Mouse (Mus musculus) layer of hippocampus, adult 18-20 months (tissue): ENCODE data around the gene Fam53b. TPM values are rescaled to one million over a fixed set of nuclear protein-coding genes. Genes with fewer than 3 reads are reported as not detected.

Experiments used
- DNase-seq, 2 experiments: peaks; one replicate each; pipeline ENCODE4 v3.0.0; 2022; ENCODE audit warnings: low spot score in 2 of 2
- total RNA-seq, 2 experiments: library from RNA; stranded (reverse); gene quantifications; 2 replicates each; pipeline ENCODE4 v1.2.3; 2021

The Fam53b gene
- total RNA-seq, 2 experiments from 2014 or later: 50.6 to 51.7 TPM

DNA sequence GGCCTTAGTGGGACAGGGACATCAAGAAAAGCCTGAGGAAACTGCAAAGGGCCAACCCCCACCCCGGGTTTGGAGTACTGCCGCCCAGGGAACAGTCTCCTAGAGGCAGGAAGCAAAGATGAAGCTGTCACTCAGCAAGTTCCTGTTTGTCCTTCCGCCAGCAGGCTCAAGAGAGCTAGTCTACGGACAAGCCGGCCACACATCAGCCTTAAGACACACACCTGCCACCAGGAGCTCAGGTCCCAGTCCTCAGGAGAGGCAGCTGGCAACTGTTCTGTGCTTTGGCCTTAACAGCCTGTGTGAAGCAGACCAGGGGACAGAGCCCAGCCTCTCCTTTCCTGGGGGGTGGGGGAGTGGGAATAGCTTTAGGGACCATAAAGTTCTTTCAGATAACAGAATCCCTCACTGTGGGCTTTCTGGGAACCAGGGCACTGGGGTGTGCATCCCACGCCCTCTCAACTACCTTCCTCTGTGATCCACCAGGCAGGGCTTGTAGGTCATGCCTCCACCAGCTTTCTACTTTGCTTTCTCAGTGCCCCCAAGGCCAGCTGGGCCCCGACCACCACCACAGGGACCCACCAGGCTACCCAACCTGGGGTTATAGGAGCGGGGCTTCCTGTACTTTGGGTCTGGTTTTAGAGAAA lies 100.1 kb downstream of the Fam53b start:
- DNase-seq: no peak

DNA sequence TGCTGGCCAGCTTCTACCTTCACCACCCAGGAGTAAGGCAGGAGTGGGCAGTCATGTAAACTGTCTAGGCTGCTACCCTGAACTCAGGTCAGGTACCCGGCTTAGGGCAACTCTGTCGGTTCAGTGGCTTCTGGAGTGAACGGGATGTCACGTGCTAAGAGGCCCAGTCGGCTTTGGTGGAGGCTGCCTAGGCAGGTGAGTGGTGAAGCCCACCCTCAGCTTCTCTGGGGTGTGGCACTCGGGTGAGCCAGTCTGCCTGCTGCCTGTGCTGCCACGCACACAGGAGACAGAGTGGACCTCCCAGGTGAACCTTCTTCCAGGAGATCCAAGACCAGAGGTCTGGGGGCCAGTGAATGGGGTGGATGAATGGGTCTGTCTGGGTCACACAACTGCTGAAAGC lies 100.7 kb downstream of the Fam53b start:
- DNase-seq: no peak

DNA sequence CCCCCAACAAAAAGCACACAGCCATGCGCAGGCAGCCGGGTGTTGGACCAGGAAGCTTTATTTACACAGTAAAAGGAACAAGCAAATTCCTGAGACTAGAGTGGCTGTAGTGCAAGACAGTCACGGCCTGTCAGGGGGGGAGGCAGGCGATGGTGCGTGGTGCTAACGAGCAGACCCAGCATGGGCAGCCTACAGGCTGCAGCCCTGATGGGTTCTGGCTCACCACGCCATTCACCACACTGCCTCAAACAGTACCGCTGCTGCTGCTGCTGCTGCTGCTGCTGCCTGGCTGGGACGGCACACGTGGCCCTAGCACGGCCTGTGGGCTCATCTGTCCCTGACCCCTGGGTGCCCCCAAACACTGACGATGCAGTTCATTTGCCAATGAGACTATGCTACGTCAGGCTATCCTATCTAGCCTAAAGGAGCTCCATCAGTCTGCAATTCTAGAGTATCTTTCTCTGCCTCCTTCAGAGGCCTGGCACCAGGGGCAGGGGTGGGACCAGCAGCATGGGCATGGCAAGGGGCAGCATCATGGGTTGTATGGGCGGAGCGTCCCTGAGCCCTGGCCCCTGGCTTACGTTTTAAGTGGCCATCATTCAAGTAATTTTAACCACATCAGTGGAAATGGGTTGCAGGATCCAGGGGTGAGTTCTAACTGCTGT lies 101.5 kb downstream of the Fam53b start:
- DNase-seq: no peak

DNA sequence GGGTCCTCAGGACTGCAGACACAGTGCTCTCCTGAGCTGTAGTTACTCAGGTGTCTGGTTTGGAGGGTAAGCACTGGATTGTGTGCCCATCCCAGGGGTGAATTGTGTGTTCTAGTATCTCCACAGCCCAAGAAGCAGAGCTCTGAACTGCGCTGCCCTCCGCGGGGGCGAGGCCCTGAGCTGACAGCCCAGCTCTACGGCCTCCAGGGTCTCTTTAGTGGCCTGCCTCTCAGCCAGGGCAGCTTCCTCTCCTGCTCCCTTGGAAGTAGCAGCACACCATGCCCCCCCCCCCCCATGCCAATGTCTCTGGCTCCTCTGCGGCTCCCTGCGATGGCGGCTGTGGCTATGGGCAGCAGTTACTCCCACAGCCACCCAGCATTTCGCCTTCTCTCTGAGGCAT lies 102.1 kb downstream of the Fam53b start:
- DNase-seq: no peak

DNA sequence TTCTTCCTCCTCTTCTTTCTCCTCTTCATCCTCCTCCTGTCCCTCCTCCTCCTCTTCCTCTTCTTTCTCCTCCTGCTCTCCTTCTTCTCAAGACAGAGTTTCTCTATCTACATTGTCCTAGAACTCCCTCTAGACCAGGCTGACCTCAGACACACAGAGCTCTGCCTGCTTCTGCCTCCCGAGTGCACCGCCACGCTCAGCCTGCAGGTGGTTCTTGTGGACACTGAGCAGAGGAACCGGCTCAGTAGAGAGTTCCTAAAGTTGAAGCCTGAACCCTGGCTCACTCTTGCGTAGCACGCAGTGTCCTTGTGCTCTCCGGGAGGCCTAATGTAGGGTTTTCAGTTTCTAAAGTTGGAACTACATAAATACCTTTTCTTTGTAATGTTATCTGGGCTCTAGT lies 108.6 kb downstream of the Fam53b start:
- no peak for DNase-seq

DNA sequence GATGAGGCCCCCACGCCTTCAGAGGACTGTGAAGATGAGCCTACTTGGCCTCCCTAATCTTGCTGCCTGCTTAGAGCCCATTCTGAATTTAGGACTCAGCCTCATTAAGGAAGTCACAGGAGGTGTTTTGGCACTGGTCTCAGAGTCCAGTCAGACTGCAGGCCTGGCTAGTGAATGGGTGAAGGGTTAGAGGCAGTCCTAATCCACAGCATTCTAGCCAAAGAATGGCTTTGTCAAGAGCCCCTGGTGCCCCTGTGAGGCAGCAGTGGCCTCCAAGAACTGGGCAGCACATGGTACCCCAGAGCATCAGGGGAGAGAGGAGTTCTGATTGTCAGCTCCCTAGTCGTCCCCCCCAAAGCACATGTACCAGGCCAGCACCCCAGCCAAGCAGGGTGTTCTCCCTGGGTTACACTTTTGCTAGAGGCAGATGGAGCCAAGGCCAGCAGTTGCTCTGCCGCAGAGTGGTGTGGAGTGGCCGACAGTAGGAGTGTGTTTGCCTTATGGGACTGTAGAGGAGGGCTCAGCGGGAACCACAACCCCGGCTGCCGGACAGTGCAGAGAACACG lies 109.3 kb downstream of the Fam53b start:
- no peak for DNase-seq

DNA sequence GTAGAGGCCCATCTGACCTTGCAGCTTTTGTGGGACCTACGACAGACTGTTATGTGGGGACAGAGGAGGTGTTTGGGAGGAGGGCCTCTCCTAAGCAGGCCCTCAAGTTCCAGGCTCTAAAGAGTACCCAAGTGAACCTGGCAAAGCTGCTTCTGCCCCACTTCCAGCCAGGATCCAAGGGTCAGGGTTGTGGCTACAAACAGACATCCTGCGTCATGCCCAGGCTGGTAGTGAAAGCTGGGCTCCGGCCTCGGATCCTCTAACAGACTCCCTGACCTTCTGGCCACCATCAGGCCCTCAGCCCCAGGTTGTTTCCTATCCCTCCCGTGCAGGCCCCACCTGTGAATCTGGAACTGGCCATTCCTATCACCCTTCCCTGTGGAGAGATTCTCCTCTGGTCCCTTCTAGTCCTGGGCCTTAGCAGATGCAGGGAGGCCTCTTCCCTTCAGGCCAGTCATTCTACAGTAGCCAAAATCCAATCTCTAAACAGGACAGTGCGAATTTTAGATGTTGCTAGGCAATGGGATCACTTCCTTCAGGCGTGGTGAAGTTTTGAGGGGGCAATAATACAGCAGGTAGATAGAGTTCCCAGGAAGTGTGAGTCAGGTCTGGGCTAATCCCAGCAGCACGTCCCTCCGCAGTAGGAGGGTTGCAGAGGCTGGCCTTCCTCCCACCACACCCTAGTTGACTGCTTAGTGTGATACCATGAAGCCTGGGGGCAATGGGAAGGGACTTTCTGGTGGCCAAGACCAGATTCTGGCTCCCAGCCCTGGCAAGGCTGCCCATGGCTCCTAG lies 110.0 kb downstream of the Fam53b start:
- DNase-seq: no peak

DNA sequence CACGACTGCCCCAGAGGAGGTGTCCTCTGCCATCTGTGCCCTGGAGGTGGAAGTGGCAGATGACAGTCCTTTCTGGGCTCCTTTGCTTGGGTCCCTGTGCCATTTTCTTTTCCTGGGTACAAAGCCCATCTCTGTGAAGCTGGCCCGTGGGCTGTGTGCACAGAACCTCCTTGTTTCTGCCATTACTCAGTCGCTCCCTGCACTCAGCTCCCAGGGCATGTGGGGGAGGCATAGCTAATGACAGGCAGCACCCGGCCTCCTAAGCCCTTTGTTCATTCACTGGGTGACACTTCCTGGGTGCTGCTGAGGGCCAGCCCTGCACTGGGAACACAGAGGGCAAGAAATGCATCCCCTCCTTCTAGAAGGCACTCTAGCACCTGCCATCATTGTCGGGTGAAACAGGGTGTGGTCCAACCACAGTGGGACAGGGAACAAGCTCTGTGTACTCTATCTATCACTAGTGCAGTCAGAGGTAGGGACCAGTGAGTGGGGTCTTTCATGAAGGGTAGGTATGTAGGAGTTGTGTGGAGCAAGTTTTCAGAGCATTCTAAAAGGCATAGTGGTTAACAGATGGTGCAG lies 111.1 kb downstream of the Fam53b start:
- peak in 1 of 2 experiments; percentile 58 for DNase-seq

DNA sequence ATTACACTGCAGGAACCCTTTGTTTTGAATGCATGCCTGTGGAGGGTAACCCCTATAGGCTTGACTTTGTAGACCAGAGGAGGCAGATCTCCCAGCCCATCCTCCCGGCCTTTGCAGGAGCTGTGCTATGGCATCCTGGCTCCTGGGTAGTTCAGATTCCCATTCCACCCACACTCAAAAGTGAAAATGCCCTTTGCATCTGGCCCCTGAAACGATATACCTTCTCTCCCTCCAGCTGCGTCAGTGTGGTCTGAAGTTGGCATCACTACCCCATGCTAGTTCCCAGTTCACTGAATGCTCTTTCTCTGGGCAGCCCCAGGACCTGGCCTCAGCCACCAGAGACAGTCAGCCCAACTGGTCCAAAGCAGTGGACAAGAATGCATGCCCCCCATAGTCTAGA lies 111.7 kb downstream of the Fam53b start:
- DNase-seq: no peak

DNA sequence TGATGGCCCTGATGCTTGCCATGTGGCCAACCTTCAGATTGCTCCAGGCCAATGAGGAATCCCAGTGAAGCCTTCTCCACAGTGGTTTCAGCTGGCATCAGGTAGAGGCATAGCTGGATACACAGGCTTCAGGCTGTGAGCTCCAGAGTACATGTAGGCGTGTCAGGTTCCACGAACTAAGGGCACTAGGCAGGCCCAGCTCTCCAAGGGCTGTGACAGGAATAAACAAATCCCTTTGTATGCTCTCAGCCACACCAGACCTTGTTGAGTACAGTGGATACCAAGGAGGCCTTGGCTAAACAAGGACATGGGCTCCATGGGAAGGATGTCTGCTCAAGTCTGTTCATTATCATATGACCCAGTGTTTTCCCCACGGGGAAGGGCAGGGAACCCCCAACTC lies 112.3 kb downstream of the Fam53b start:
- no peak for DNase-seq

DNA sequence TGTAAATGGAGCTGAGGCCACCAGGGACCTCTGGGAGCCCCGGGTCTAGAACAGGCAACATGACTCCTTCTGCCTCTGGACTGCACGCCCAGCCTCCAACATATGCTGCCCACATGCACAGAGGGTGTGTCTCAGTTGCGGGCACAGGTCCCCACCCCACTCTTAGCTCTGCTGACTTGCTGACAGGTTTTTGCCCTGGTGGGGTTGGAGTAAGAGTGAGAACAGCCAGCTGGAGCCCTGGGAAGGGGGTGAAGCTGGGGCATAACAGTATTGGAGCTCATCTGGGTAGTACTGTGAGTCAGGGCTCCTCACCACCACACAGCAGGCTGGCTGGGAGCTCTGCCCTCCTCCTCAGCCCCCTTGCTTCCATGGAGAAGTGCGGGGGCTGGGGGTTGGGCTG lies 113.6 kb downstream of the Fam53b start:
- DNase-seq: no peak

DNA sequence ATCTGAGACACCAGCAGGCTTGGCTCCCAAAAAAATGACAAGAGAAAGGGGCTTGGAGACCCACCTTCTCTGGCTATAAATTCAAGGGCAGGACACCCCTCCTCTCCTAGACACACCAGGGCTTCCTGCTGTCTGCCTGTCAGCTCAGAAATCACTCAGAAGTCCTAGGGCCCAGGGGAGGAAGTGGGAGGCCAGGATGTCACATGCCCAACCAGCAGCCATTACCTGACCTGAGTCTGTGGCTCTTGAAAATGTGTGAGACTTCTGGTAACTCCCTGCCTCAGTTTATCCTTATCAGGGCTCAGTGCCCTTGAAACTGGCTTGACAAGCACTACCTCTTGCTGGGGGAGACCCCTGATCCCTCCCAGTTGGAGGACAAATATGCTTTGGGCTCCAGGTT lies 114.0 kb downstream of the Fam53b start:
- no peak for DNase-seq

DNA sequence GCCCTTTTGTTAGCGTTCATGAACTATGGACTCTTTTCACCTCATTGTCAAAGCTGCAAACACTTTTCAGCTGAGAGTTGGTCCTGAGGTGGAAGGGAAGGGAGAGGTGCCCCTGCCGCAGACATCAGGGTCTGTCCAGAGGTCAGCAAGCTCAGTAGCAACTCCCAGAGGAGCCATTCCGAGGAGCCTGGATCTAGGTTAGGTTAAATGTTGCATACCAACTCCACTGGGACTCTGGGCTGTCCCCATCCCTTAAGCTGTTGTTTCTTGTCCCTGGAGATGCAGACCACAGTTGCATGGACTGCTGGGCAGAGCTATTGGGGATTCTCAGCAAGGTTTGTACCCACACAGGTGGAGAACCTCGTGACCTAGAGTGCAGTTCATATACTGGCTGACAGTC lies 114.5 kb downstream of the Fam53b start:
- no peak for DNase-seq

DNA sequence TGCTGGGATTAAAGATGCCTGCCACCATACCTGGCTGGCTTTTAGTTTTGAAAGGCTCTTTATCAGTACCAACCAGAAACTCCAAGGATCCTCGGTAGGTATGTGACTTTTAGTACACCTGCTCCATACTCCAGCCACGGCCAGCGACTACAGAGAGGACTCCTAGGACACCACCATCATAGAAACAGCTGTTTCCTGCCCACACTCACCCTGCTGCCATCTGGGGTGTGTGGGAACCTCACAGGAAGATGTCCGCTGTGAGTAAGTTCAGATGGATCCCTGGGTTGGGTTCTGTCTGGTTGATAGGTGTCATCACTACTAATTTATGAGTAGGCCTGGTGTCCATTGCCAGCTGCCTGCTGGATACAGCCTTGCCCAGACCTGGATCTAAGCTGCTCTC lies 114.9 kb downstream of the Fam53b start:
- no peak for DNase-seq

DNA sequence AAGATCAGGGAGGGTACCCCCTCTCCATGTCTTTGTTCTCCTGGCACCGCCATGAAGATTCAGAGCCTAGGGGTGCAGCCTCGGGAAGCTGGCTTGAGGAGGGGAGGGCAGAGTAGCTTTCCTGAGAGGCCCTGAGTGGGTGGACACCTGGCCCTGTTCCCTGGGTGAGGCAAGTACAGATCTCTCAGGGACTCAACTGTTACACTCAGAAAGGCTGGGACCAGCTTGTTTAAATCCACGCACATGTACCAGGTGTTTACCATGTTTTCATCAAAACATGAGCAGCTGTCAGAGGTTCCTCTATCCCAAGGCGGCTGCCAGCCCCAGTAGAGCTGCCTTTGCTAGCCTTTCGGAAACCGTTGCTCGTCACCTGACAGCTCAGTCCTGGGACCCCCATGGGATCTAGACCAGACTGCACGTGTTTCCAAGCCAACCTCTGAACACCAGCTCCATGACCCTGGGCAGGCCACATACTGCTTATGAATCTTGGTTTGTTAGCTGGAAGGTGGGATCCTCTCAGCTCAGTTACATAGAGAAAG lies 116.4 kb downstream of the Fam53b start:
- DNase-seq: no peak

DNA sequence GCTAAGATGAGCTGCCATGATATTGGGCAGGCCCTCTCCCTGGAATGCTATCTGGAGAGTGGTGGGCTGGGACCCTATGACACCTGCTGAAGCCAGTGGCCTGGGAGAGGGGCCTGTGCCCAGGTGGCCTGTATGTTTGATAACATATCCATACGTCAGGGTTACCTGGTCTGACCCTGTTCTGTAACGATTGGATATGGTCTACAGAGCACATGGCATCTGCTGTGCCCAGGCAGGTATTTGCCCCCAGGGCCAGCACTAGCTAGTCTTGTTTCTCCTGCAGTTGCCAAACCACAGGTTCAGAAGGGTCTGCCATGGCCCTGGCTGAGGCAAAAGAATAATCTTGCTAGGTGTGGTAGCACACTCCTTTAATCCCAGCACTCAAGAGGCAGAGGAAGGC lies 120.1 kb downstream of the Fam53b start:
- DNase-seq: no peak

DNA sequence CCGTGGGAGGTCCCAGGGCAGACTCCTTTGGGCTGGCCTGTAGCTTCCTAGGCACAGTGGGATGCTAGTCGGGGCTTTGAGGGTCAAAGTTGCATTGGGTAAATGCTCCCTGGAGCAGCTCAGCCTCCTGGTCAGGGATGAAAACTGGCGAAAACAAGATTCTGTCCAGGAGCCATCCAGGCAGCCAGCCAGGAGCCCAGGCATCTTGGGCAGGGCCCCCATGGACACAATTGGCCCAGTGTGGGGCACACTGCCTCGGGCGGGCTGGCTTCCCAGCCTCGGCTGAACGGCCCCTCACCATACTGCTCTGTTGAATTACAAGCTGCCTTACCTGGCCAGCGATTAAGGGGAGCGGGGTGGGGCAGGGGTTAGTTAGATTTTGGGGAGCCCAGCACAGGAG lies 121.0 kb downstream of the Fam53b start:
- DNase-seq: peak in 1 of 2 experiments; percentile 62

DNA sequence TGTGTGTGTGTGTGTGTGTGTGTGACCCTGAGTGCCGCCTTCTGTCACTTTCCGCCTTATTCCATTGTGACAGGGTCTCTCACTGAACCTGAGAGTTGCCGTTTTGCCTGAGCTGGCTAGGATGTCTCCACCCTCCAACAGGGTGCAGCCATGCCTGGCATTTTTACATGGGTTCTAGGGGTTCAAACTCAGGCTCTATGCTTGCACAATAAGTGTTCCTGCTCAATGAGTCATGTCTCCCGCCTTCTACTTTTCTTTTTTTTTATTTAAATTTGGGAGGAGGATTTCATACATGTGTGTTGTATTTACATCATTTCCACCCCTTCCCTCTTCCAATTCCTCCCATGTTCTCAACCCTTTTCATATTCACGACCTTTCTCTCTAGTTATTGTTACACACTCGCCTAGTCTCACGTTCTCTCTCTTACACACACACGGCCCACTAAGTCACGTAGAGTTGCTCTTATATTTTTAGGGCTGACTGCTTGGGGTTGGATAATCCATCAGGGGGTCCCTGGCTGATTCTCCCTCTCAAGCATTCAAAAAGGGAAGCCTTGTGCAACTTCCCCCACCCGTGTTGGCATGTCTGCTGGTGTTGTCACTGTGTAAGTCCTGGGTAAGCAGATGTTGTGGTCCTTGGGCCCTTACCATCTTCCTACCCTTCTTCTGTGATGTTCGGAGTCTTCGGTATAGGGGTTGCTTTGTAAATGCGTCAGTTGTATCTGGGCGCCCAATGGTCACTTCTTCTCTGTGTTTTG lies 122.8 kb downstream of the Fam53b start:
- DNase-seq: no peak

DNA sequence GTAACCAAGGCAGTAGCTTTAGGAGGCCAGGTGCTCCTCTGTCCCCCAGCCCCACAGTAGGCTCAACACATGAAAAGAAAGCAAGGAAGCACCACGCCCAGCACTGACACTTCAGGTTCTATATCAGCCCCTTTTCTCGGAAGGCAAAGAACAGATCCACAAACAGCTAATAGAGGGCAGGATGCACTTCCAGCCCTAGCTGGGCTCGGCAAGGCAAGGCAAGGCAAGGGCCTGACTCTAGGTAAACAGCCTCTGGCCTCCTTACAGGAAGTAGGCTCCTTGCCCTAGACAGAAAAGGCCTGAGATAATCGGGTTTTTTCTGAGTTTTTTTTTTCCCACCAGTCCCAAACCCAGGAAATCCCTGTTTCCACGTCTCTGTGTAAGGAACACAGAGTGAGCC lies 124.0 kb downstream of the Fam53b start:
- no peak for DNase-seq

DNA sequence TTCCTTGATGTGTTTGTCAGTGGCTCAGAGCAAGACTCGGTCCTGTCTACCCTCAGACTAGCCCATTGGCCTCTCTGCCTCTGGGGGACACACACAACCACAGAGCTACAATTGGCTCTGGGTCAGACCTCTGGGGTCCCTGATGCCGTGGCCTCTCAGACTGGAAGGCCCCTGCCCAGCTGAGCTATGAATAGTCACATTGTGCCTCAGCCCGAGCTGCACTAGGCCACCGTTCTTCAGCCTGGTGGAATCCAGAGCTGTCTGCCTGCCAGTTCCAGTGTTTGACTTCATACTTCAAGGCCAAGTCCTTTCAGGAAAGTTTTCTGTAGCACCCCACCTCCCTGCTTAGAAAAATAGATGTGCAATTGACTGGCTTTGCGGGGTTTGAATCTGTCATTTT lies 125.0 kb downstream of the Fam53b start:
- peak in 1 of 2 experiments; percentile 37 for DNase-seq

DNA sequence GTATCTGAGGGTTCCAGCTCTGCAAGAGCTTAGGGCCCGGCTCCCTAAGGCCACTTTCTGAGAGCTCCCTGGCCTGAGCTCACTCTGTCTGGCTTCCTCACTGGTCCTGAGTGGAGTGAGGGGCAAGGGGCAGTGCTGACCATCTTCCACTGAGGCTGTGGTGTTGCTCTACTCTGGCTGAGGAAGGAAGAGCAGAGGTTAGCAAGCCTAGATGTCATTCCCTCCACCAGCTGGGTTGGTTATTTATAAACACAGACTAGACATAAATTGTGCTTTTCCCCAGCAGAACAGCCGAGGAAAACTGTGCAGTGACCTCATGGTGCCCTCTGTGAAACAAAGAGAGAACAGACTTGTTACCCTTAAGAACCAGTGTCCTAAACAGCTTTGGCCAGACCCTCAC lies 125.8 kb downstream of the Fam53b start:
- no peak for DNase-seq
